Mouse (Mus musculus) retina, embryonic 14.5 days (tissue): ENCODE results near the gene Foxk1.

Experiments used
- DNase-seq: peaks from one replicate; pipeline ENCODE4 v3.0.0-alpha.2; 2015; ENCODE audit warnings: low spot score

The Foxk1 gene

DNA sequence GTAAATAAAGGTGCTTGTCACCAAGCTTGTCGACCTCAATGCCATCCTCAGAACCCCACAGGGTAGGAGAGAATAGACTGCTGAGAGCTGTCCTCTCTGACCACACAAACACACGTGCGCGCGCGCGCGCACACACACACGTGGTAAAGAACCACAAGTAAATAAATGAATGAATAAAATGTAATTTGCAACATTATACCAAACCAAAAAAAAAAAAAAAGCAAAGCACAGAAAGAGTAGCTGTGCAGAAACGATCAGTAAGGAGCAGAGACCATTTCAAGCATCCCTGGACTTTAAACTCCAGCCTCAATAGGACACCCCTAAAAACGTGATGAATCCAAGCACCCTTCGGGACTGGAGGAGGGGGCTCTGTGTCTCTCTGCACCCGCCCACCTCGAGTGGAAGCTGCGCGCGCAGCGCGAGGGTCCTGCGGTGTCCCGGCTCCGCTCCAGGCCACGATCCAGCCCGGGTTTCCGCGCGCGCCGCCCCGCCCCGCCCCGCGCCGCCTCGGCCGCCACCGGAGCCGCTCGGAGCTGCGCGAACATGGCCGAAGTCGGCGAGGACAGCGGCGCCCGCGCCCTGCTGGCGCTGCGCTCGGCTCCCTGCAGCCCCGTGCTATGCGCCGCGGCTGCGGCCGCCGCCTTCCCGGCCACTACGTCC, at the start of gene Foxk1:
Foxk1 (plus strand) TSS at position 517 of the 660 bp plus-strand sequence.
- peak; percentile 93 for DNase-seq

DNA sequence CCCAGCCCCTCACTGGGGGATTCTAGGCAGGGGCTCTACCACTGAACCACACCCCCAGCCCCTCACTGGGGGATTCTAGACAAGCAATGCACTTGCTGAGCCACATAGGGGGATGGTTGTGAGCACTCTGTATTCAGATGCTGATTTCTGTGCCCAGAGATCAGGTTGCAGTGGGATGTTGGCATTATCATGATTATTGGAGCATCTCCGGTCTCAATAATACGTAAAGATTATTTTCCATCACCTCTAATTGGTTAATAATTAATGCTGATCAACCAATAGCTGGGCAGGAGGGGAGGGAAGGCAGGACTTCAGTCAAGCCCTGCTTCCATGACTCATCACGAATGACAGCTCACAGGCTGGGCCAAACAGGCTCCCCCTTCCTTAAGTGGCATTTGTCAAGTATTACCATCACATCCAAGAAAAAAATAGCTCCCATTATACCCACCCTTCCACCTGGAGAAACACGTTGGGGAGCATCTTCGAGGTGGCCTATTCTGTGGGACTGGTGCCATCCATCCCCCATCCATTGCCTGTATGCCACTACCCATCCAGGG, 48.9 kb upstream of the Foxk1 start:
- no peak for DNase-seq

- no peak for DNase-seq
Observed at GRCm38 (mm10) chr5:142355144-142355543, 46.2 kb upstream of the Foxk1 start.

DNA sequence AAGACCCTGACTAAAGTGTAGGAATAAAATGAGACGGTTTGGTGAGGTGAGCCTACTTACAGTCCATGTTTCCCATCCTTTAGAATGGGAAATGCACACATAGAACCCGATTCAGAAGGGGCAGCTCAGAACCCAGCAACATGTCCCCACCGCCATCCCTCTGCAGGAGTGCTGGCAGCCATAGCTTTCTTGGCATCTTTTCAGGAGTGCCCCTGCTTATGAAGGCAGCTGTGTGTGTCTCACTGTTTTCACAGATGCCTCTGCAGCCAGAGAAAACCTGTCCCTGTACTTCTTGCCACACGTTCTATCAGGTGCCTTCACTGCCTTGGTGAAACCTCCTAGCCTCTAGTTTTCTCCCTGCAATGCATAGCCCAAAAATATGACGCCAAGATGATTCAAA, 40.1 kb upstream of the Foxk1 start:
- no peak for DNase-seq

DNA sequence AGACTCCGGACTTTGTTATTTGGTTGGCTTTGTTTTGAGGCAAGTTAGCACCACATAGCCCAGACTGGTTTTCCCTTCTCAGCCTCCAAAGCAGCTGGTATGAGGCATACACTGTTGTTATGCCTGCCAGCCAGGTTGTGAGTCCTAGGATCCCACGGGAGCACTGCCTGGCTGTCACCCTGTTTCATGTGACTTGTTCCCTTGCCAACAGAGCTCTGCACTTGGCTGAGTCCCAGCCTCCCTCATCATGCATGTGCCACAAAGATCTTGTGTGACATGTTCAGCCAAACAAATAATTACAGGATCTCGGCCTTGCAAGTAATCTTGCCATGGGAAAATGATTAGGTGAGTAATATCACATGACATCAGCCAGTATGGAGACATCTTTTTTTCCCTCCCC, 38.4 kb upstream of the Foxk1 start:
- DNase-seq: peak; percentile 65

DNA sequence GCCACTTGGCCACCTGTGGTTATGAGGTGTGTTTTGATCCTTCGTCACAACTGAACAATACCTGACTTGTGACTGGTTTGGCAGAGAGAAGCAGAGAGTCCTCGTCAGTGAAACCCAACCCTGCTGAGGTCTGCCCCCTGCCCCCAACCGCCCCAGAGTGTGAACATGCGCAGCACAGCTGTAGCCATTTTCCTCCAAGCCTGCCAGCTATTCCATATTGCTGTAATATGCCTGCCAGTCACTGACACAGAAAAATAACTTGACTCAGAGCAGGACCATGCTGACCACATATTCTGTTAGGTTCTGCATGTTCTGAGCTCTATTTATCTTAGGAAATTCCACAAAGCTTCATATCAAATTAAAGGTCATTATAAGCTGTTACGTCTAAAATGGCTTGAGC, 37.2 kb upstream of the Foxk1 start:
- DNase-seq: no peak

GRCm38 (mm10) chr5:142367085-142368081, 33.9 kb upstream of the Foxk1 start:
- peak; percentile 98 for DNase-seq

DNA sequence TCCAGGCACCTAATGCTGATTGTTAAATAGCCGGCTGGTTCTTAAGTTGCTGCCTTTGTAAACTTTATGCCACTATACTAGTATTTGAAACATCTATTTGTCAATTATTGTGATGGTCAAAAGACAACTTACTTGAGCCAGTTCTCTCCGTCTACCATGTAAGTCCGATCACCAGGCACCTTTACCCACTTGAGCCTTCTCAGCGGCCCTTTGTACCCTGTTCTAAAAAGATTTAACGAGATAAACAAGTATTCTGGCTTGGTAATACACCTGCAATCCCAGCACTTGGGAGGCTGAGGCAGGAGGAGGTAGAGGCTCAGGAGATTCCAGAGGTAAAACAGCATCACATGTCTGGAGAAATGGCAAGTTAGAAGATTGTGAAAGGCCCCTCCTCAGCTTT, 33.2 kb upstream of the Foxk1 start:
- no peak for DNase-seq

DNA sequence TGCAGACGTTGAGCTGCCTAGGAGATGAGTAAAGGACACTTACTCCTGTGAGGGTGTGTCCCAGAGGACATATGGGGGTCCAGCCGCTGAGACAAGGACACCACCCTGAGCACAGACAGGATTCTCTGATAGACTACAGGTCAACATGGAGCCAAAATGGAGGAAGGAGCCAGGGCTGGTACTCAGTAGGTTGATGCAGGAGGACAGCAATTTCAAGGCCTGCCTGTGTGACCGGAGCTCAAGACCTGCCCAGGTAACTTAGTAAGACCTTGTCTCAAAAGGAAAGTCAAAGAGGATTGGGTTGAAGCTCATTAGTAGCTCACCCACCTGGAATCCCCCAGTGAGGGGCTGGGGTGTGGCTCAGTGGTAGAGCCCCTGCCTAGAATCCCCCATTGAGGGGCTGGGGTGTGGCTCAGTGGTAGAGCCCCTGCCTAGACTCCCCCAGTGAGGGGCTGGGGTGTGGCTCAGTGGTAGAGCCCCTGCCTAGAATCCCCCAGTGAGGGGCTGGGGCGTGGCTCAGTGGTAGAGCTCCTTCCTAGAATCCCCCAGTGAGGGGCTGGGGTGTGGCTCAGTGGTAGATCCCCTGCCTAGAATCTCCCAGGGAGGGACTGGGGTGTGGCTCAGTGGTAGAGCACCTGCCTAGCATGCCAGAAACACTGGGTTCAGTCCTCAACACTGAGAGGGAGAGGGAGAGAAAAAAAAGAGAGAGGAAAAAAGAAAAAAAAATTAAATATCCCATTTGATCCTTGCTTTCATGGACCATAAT, 30.7 kb upstream of the Foxk1 start:
- no peak for DNase-seq

DNA sequence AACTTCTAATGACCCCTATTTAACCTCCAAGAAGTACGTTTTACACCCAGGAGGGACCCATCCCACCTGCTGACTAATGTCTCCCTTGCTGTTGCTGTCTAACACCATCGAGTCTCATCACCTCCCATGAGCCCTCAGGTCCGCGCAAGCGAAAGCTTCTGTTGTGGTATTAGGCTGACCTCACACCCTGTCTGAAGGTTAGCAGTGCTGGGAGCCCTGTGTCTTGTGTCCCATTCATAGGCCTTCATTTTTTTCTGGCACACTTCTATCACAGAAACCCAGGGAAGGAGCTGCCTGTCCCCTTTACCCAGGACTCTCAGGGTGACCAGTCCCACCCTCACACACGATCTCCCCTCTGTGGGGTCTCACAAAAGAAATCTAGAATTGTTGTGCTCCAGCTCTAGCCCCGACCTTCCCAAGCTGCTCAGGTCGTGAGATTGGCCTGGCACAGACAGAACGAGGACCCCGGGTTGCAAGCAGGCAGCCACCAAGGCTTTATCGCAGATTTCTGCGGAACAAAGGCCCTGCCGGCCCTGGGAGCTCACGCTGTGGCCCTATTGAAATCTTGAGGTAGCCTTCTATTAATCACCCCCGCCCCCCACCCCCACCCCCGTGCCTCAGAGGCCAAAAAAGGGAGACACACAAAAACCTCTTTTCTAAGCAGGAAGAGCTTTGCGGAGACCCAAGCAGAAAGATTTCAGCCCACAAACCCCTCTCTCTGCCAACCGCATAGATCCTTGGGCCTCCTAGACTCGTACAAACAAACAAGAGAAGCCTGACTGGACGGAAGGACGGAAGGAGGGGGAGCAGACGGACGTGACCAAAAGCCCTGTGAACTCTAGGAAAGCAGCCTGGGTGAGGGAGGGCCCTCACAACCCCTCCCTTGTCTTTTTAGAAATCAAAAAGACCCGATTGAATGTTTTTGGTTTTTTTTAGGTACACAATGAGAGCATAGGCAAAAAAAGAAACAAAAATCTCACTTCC, 29.8 kb upstream of the Foxk1 start:
- peak; percentile 72 for DNase-seq

- peak; percentile 17 for DNase-seq
Observed at GRCm38 (mm10) chr5:142372207-142372606, 29.1 kb upstream of the Foxk1 start.

GRCm38 (mm10) chr5:142374343-142374742, 27.0 kb upstream of the Foxk1 start:
- DNase-seq: no peak

GRCm38 (mm10) chr5:142375641-142376040, 25.7 kb upstream of the Foxk1 start:
- DNase-seq: no peak

- DNase-seq: no peak
Observed at GRCm38 (mm10) chr5:142376071-142376470, 25.2 kb upstream of the Foxk1 start.

- DNase-seq: no peak
Observed at GRCm38 (mm10) chr5:142378068-142378467, 23.2 kb upstream of the Foxk1 start.

DNA sequence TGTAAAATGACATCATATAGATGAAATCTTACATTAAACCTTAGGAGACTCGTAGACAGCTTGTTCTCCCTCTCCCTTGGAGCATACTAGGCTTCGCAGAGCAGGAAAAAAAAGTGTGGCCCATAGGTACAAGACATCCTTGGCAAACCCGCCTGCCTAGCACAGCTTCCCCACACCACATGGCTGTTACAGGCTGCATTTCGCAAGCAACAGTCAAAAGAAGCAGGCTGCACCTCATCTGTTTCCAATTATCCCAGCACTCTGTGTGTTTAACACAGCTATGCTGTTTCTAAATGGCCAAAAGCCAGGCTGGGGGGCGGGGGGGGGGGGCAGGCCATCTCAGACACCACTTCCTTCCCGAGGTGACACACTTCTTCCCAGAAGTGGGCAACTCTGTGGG, 20.8 kb upstream of the Foxk1 start:
- no peak for DNase-seq

DNA sequence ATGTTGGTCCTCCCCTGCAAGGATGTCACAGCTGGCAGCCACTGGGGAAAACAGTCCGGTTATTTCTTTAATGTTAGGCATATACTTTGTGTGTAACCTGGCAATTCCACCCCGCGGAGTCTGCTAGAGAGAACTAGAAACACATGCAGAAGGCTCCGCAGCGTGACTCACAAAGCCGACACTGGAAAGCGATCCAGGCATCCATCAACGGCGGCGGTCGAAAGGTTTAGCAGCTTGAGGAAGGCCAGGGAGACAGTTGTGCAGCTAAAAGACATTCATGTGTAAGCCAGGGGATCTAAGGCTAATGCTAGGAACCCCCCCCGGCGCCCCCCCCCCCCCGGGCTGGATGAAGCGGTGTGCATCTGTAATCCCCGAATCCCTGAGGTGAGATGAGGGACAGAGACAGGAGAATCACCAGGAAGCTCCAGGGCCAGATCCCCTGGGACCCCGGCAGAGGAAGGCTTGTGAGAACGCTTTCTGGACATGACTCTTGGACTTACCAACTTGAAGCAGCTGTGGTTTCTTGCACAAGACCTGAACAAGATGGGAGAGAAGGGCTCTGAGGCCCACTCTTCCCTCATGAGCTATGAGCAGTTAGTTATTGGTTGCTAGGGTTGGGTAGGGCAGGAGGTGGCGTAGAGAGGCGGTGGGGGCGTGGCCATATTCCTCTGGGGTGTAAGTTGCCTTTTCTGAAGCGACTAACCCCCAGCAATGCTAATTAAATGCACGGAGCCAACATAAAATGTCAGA, 16.2 kb upstream of the Foxk1 start:
- no peak for DNase-seq

DNA sequence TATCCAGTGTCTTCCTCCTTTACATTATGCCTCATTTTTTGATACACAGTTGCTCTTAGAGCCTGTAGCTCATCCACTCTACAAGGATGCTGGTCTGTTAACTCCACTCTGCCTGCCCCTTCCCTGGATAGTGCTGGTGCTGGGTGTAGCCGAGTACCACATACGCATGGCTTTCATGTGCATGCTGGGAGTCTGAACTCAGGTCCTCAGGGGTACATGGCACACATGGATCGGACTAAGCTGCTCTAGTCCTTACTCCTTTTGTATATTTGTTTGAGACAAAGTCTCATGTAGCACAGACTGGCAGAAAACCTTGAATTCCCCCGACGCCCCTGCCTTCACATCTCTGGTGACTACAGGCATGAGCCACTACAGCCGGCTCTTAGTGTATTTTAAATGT, 15.0 kb upstream of the Foxk1 start:
- DNase-seq: no peak

GRCm38 (mm10) chr5:142386784-142387680, 14.3 kb upstream of the Foxk1 start:
- peak; percentile 55 for DNase-seq
